Mouse (Mus musculus) liver, embryonic 13.5 days (tissue): ENCODE data around the gene Pex12. TPM values are rescaled to one million over a fixed set of nuclear protein-coding genes. Genes with fewer than 3 reads are reported as not detected.
"Not testable (repeated sequence)": the region's sequence is repeated elsewhere in the genome, so short reads cannot be mapped to it uniquely, and the experiment has no call there.

Experiments used
- ATAC-seq: fragments of 200-750 bp; cut with Nextera tagmentation; 2 replicates; pipeline ENCODE4 v1.8.0; 2017; ENCODE audit warnings: low read depth, mild to moderate bottlenecking, moderate number of reproducible peaks, moderate library complexity
- DNase-seq: peaks from one replicate; pipeline ENCODE4 v3.0.0; 2022
- H3K27ac ChIP-seq: fragments of 300-500 bp; sonication (generic); 2 replicates; pipeline ENCODE4 v1.5.1; 2015; ENCODE audit warnings: moderate library complexity, mild to moderate bottlenecking, inconsistent platforms
- H3K27me3 ChIP-seq: fragments of 300-500 bp; sonication (generic); 2 replicates; pipeline ENCODE4 v1.6.1; 2015; ENCODE audit warnings: mild to moderate bottlenecking, inconsistent platforms
- H3K36me3 ChIP-seq: fragments of 300-500 bp; sonication (generic); 2 replicates; pipeline ENCODE4 v1.6.1; 2015; ENCODE audit warnings: mild to moderate bottlenecking, inconsistent platforms
- H3K4me1 ChIP-seq: fragments of 300-500 bp; sonication (generic); replicated peaks from 2 replicates; pipeline ENCODE4 v1.6.1; 2015; ENCODE audit warnings: inconsistent platforms
- H3K4me2 ChIP-seq: fragments of 300-500 bp; sonication (generic); 2 replicates; pipeline ENCODE4 v1.6.1; 2015; ENCODE audit warnings: inconsistent platforms, mild to moderate bottlenecking, moderate library complexity
- H3K4me3 ChIP-seq: fragments of 300-500 bp; sonication (generic); replicated peaks from 2 replicates; pipeline ENCODE4 v1.5.1; 2015; ENCODE audit warnings: mild to moderate bottlenecking, inconsistent platforms
- H3K9ac ChIP-seq: fragments of 300-500 bp; sonication (generic); 2 replicates; pipeline ENCODE4 v1.6.1; 2015; ENCODE audit warnings: mild to moderate bottlenecking, inconsistent platforms
- H3K9me3 ChIP-seq: fragments of 300-500 bp; sonication (generic); replicated peaks from 2 replicates; pipeline ENCODE4 v1.6.1; 2016; ENCODE audit warnings: inconsistent platforms
- WGBS: fragments of 180-500 bp; shearing (Covaris S2); methylation state at CpG from one replicate; pipeline ENCODE4 v1.1.7; 2015; ENCODE audit not compliant: insufficient replicate concordance; 5-methylcytosine and 5-hydroxymethylcytosine counted together
- polyA plus RNA-seq: library from polyadenylated mRNA; unstranded; fragments of >200 nt; fragmentation: Nextera tagmentation; extraction: Ambion mirVana; gene quantifications from 2 replicates; pipeline ENCODE4 v1.2.1, GENCODE M21; 2015

Gene Pex12
- polyA plus RNA-seq, 1 experiment from 2014 or later: 5.5 TPM

- not testable (repeated sequence) for H3K9ac ChIP-seq, ATAC-seq, H3K27me3 ChIP-seq, H3K4me1 ChIP-seq, DNase-seq, H3K4me3 ChIP-seq, H3K4me2 ChIP-seq, H3K9me3 ChIP-seq, H3K36me3 ChIP-seq, H3K27ac ChIP-seq
- 43% methylated on average over 5 of the region's 5 CpGs for WGBS
Measured at GRCm38 (mm10) chr11:83257211-83257610, 45.2 kb downstream of the Pex12 start.

Other genes with a start within 250 kb of the Pex12 start
- gene Slfn2, start 237.5 kb downstream of the Pex12 start, polyA plus RNA-seq: 4.9 and 5.0 TPM in 2 replicates
- gene Slfn1, start 185.7 kb downstream of the Pex12 start, polyA plus RNA-seq: 0.10 and 0.28 TPM in 2 replicates
- 0.06 and 0.08 TPM in 2 replicates for gene Slfn4, start 127.4 kb downstream of the Pex12 start, polyA plus RNA-seq
- gene Slfn3, start 111.3 kb downstream of the Pex12 start, polyA plus RNA-seq: 1.2 and 2.0 TPM in 2 replicates
- gene Slfn14, start 15.9 kb downstream of the Pex12 start, polyA plus RNA-seq: 21.6 and 24.7 TPM in 2 replicates
- 19.3 and 25.5 TPM in 2 replicates for gene Ap2b1, start 3.6 kb downstream of the Pex12 start, polyA plus RNA-seq
- gene Rasl10b, start 106.6 kb upstream of the Pex12 start, polyA plus RNA-seq: 0.20 and 0.27 TPM in 2 replicates
- gene Gas2l2, start 126.9 kb upstream of the Pex12 start, polyA plus RNA-seq: not detected in 2 replicates
- 0.65 and 0.78 TPM in 2 replicates for gene 1700020L24Rik, start 135.1 kb upstream of the Pex12 start, polyA plus RNA-seq
- gene Mmp28, start 160.5 kb upstream of the Pex12 start, polyA plus RNA-seq: 0.47 and 0.50 TPM in 2 replicates
- gene Taf15, start 170.5 kb upstream of the Pex12 start, polyA plus RNA-seq: 4.7 and 5.4 TPM in 2 replicates
- not detected in 2 replicates for gene Heatr9, start 219.6 kb upstream of the Pex12 start, polyA plus RNA-seq
- gene Ccl5, start 227.9 kb upstream of the Pex12 start, polyA plus RNA-seq: 0.21 and 0.30 TPM in 2 replicates